Mouse (Mus musculus): ENCODE data around the gene Gdap1l1. TPM values are rescaled to one million over a fixed set of nuclear protein-coding genes. Genes with fewer than 3 reads are reported as not detected.
A peak's percentile ranks its signal among the peaks of the same experiment; 100 is the strongest.

Gdap1l1 gene
- polyA plus RNA-seq, 1 experiment: 126 TPM

DNA sequence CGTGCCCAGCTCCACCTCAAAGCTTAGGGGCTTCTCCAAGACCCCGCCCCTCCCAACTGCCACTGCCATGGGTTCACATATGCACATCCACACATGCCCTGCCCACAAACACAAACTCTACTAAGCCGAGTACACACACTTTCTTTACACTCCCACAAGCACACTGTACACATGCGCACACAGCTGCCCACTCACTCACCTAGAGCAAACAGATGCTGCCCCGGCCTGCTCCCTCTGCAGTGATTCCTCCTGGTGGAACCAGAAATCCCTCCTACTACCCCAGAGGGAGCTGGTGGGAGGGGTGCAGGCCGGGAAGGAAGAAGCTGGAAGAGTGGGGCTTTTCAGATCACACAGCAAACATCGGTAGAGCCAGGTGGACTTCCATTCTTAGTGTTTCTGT is 5.7 kb downstream of the Gdap1l1 start:
- TF ChIP-seq CTCF (IDR thresholded peaks at IDR 0.05; ENCODE audit: borderline replicate concordance, insufficient read depth, low read depth, low read length) (no peak), POLR2A (IDR thresholded peaks at IDR 0.05; ENCODE audit: borderline replicate concordance, insufficient read depth, low read length) (no peak)
- 50% methylated on average over 7 of the region's 7 CpGs for WGBS
- peak overlapping the region; percentile 44 for H3K27ac ChIP-seq (ENCODE audit: insufficient read depth, low read length)
- H3K27me3 ChIP-seq (ENCODE audit: control insufficient read depth, insufficient read depth, low read length): no peaks in the 10 kb centered on the region
- no peak overlapping the region for H3K4me3 ChIP-seq (replicated peaks; ENCODE audit: insufficient read depth, low read depth, low read length)
- DNase-seq: no peak
- H3K4me1 ChIP-seq (ENCODE audit: control insufficient read depth, insufficient read depth, low read length): peaks cover 49% of the 10 kb centered on the region

DNA sequence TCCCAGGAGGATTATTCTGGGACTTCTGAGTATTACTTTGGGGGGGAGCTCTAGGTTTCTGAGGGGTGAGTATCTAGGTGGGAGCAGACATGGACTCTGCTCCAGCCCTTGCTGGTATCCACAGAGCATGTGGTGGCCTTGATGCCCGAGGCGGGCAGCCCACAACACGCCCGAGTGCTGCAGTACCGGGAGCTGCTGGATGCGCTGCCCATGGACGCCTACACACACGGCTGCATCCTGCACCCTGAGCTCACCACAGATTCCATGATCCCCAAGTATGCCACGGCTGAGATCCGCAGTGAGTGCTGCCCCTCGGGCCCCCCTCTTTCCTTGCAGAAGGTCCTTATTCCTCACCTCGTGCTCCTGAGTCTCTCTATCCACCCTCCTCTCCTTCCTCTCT is 9.1 kb downstream of the Gdap1l1 start:
- 83% methylated on average over 12 of the region's 12 CpGs for WGBS
- H3K4me1 ChIP-seq (ENCODE audit: control insufficient read depth, insufficient read depth, low read length): peaks cover 46% of the 10 kb centered on the region
- TF ChIP-seq POLR2A (IDR thresholded peaks at IDR 0.05; ENCODE audit: borderline replicate concordance, insufficient read depth, low read length) (no peak), CTCF (IDR thresholded peaks at IDR 0.05; ENCODE audit: borderline replicate concordance, insufficient read depth, low read depth, low read length) (no peak)
- H3K27me3 ChIP-seq (ENCODE audit: control insufficient read depth, insufficient read depth, low read length): no peaks in the 10 kb centered on the region
- no peak for DNase-seq
- H3K4me3 ChIP-seq (replicated peaks; ENCODE audit: insufficient read depth, low read depth, low read length): no peak overlapping the region
- no peak overlapping the region for H3K27ac ChIP-seq (ENCODE audit: insufficient read depth, low read length)

DNA sequence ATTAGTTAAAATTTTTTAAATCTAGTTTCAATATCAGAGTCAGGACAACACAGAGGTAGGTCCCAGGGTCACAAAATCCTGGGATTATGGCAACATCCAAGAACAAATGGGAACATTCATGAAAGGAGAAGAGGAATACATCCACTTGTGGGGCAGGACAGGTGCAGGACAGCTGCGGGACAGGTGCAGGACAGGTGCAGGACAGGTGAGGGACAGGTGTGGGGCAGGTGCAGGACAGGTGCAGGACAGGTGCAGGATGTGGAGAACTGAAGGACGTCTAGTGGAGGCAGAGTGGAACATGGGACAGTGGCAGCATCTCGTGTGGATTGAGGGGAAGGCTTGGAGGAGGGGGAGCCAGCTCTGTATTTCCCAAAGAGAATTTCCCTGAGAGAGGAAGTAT is 11.0 kb downstream of the Gdap1l1 start:
- Histone ChIP-seq H3K27me3 (ENCODE audit: control insufficient read depth, insufficient read depth, low read length) (no peaks in the 10 kb centered on the region), H3K27ac (ENCODE audit: insufficient read depth, low read length) (no peak overlapping the region), H3K4me1 (ENCODE audit: control insufficient read depth, insufficient read depth, low read length) (peaks cover 32% of the 10 kb centered on the region), H3K4me3 (replicated peaks; ENCODE audit: insufficient read depth, low read depth, low read length) (no peak overlapping the region)
- no peak for DNase-seq
- TF ChIP-seq CTCF (IDR thresholded peaks at IDR 0.05; ENCODE audit: borderline replicate concordance, insufficient read depth, low read depth, low read length) (no peak), POLR2A (IDR thresholded peaks at IDR 0.05; ENCODE audit: borderline replicate concordance, insufficient read depth, low read length) (no peak)
- 67% methylated on average over 3 of the region's 3 CpGs for WGBS

DNA sequence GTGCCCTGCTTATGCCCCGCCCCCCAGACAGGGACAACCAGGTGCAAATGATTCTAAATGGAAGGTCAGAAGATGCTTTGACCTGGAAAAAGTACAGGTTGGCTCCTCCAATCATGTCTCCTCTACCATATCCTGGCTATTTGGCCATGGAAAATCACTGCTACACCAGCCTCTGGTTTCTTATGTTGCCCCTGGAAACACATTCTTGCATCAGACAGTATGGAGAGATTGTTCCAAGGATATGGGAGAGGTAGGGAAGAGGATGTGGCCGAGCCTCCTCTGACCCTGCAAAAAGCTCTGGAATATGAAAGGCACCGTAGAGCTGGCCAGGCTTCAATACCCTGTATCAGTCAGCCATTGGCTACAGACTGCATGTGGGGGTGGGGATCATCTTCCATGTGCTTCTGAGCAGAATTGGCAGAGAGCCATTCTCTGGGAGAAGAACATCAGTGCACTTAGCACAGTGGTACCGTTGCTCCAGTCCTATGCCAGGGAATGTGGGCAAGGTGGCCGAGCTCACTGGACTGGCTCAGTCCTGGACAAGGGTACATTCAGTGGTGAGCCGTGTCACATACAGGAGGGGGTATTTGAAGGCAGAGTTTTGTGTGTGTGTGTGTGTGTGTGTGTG is 12.5 kb downstream of the Gdap1l1 start:
- Histone ChIP-seq H3K4me3 (replicated peaks; ENCODE audit: insufficient read depth, low read depth, low read length) (no peak overlapping the region), H3K4me1 (ENCODE audit: control insufficient read depth, insufficient read depth, low read length) (peaks cover 18% of the 10 kb centered on the region), H3K27ac (ENCODE audit: insufficient read depth, low read length) (peak overlapping the region; percentile 20; the same call in 1 of the 2 replicates), H3K27me3 (ENCODE audit: control insufficient read depth, insufficient read depth, low read length) (no peaks in the 10 kb centered on the region)
- 19% methylated on average over 6 of the region's 6 CpGs for WGBS
- peak in 1 of 2 experiments; percentile 55 for DNase-seq
- TF ChIP-seq POLR2A (IDR thresholded peaks at IDR 0.05; ENCODE audit: borderline replicate concordance, insufficient read depth, low read length): no peak
- no peak for TF ChIP-seq CTCF (IDR thresholded peaks at IDR 0.05; ENCODE audit: borderline replicate concordance, insufficient read depth, low read depth, low read length)

DNA sequence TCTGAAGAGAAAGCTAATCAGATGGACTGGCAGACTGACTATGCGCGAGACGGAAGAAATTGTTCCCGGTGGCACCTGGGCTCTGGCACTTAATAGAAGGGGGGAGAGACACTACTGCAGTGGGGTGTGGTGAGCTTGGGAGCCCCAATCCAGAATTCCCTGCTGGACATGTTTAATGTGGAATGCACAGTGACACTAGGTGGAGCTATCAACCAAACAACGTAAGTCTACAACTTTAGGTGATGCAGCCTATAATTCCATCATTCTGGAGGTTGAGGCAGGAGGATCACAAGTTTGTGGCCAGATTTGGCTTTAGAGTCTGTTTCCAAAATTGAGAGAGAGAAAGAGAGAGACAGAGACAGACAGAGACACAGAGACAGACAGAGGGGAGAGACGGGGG is 14.5 kb downstream of the Gdap1l1 start:
- H3K4me3 ChIP-seq (replicated peaks; ENCODE audit: insufficient read depth, low read depth, low read length): no peak overlapping the region
- WGBS: 86% methylated on average over 6 of the region's 6 CpGs
- peaks cover 14% of the 10 kb centered on the region for H3K4me1 ChIP-seq (ENCODE audit: control insufficient read depth, insufficient read depth, low read length)
- no peak overlapping the region for H3K27ac ChIP-seq (ENCODE audit: insufficient read depth, low read length)
- no peak for DNase-seq
- no peak for TF ChIP-seq POLR2A (IDR thresholded peaks at IDR 0.05; ENCODE audit: borderline replicate concordance, insufficient read depth, low read length)
- TF ChIP-seq CTCF (IDR thresholded peaks at IDR 0.05; ENCODE audit: borderline replicate concordance, insufficient read depth, low read depth, low read length): peak; percentile 34; the same call in 1 of the 2 replicates
- no peaks in the 10 kb centered on the region for H3K27me3 ChIP-seq (ENCODE audit: control insufficient read depth, insufficient read depth, low read length)

DNA sequence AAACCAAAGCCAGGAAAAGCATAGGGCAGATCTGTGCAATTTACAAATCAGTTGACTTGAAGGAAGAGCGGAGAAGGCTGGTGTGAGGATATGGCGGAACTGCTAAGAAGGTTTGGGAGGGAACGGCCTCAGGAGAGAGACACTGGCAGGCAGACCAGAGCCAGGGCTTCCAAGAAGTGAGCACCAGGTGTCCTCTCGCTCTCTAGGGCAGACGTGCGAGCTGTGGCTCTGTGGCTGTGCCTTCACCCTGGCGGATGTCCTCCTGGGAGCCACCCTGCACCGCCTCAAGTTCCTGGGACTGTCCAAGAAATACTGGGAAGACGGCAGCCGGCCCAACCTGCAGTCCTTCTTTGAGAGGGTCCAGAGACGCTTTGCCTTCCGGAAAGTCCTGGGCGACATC is 15.1 kb downstream of the Gdap1l1 start:
- 82% methylated on average over 13 of the region's 13 CpGs for WGBS

DNA sequence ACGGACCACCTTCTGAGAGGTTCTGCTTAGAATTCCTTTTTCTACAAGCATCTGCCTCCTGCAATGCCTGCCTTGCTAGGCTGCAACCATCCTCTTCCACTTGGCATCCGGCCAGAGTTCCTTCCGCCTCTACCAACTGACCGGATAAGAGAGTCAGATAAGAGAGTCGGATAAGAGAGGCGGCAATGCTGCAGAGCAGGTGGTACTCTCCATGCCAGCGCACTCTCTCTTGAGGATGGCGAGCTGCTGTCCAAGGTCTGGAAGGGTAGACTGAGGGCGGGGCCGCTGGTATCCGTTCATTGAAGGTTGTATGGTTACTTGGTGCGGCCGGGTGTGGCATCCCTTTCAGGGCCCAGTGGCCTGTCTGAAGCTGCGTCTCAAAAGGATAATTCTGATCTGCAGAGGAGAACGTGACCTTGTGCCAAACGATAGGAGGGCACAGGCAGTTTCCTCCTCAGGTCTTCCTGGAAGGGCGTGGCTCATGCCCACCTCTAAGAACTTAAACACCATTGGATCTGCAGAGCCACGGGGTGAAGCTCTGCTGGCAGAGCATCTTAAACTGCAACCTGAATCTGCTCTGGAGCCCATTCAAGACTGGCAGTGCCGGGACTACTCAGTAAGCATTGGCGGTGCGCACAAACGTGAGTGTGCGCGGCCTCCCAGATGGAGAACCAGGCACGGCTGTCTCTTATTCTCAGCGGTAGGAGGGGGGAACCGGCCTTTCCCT is 20.4 kb downstream of the Gdap1l1 start:
- no peaks in the 10 kb centered on the region for H3K27me3 ChIP-seq (ENCODE audit: control insufficient read depth, insufficient read depth, low read length)
- H3K4me3 ChIP-seq (replicated peaks; ENCODE audit: insufficient read depth, low read depth, low read length): peak overlapping the region; percentile 59
- peaks cover 14% of the 10 kb centered on the region for H3K4me1 ChIP-seq (ENCODE audit: control insufficient read depth, insufficient read depth, low read length)
- peak overlapping the region; percentile 66 for H3K27ac ChIP-seq (ENCODE audit: insufficient read depth, low read length)
- peak; percentile 56 to 58 for DNase-seq
- WGBS: 27% methylated on average over 27 of the region's 27 CpGs
- TF ChIP-seq POLR2A (IDR thresholded peaks at IDR 0.05; ENCODE audit: borderline replicate concordance, insufficient read depth, low read length) (0 out of 2 replicates have a peak, but pooled peaks have one; percentile 32), CTCF (IDR thresholded peaks at IDR 0.05; ENCODE audit: borderline replicate concordance, insufficient read depth, low read depth, low read length) (no peak)

More for the DNA sequence above, 15.1 kb downstream of the Gdap1l1 start:
- no peak overlapping the region for H3K27ac ChIP-seq (ENCODE audit: insufficient read depth, low read length)
- no peak for TF ChIP-seq POLR2A (IDR thresholded peaks at IDR 0.05; ENCODE audit: borderline replicate concordance, insufficient read depth, low read length)
- no peak for TF ChIP-seq CTCF (IDR thresholded peaks at IDR 0.05; ENCODE audit: borderline replicate concordance, insufficient read depth, low read depth, low read length)
- peaks cover 18% of the 10 kb centered on the region for H3K4me1 ChIP-seq (ENCODE audit: control insufficient read depth, insufficient read depth, low read length)
- no peak for DNase-seq
- no peak overlapping the region for H3K4me3 ChIP-seq (replicated peaks; ENCODE audit: insufficient read depth, low read depth, low read length)
- H3K27me3 ChIP-seq (ENCODE audit: control insufficient read depth, insufficient read depth, low read length): no peaks in the 10 kb centered on the region

DNA sequence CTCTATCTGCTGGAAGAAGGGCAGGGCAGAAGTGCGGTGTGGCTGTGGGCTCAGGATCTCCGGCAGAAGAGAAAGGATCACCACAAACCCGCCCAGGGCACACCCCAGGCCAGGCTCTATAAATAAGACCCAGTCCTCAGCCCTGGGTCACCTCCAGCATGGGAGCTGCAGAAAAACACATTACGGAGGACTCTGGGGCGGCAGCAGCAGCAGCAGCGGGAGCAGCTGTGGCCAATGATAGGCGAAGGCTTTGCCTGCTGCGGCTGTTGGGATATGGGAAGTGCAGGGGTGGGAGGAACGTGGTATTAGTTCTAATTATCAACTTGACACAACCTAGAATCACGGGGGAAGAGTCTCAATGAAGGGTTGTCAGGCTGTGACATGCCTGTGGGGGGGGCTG is 21.1 kb downstream of the Gdap1l1 start:
- Histone ChIP-seq H3K27ac (ENCODE audit: insufficient read depth, low read length) (peak overlapping the region; percentile 66), H3K4me3 (replicated peaks; ENCODE audit: insufficient read depth, low read depth, low read length) (peak overlapping the region; percentile 59), H3K4me1 (ENCODE audit: control insufficient read depth, insufficient read depth, low read length) (peaks cover 20% of the 10 kb centered on the region), H3K27me3 (ENCODE audit: control insufficient read depth, insufficient read depth, low read length) (no peaks in the 10 kb centered on the region)
- TF ChIP-seq POLR2A (IDR thresholded peaks at IDR 0.05; ENCODE audit: borderline replicate concordance, insufficient read depth, low read length) (no peak), CTCF (IDR thresholded peaks at IDR 0.05; ENCODE audit: borderline replicate concordance, insufficient read depth, low read depth, low read length) (no peak)
- WGBS: 48% methylated on average over 10 of the region's 10 CpGs
- peak in 1 of 2 experiments; percentile 1 for DNase-seq
